Mouse (Mus musculus) frontal cortex, adult 2 months (tissue): ENCODE measurements around the gene Becn1. TPM values are rescaled to one million over a fixed set of nuclear protein-coding genes. Genes with fewer than 3 reads are reported as not detected.

Source experiments
- DNase-seq, 2 experiments: peaks; one replicate each; pipeline ENCODE4 v3.0.0; 2022; ENCODE audit warnings: low spot score in 1 of 2; ENCODE audit errors: extremely low spot score in 1 of 2
- polyA plus RNA-seq: library from polyadenylated mRNA; depleted of rRNA; stranded (reverse); fragments of >200 nt; gene quantifications from 2 replicates; pipeline ENCODE4 v1.2.3, GENCODE M21; 2012

Gene Becn1
- polyA plus RNA-seq, 1 experiment: 195 TPM

- DNase-seq: no peak
These were observed 29.6 kb downstream of the Becn1 start for GRCm38 (mm10) chr11:101272446-101272845.

- DNase-seq: no peak
These were observed 32.4 kb downstream of the Becn1 start for GRCm38 (mm10) chr11:101269577-101270116.

GRCm38 (mm10) chr11:101265906-101266305, 36.2 kb downstream of the Becn1 start:
- no peak for DNase-seq

- DNase-seq: no peak
These were observed 37.1 kb downstream of the Becn1 start for GRCm38 (mm10) chr11:101264954-101265471.

- DNase-seq: no peak
These were observed 38.2 kb downstream of the Becn1 start for GRCm38 (mm10) chr11:101263989-101264280.

GRCm38 (mm10) chr11:101263138-101263988, 38.7 kb downstream of the Becn1 start:
- DNase-seq: no peak

GRCm38 (mm10) chr11:101262272-101262967, 39.7 kb downstream of the Becn1 start:
- no peak for DNase-seq

GRCm38 (mm10) chr11:101260826-101261380, 41.2 kb downstream of the Becn1 start:
- DNase-seq: no peak

GRCm38 (mm10) chr11:101259948-101260825, 41.9 kb downstream of the Becn1 start, which contains the start of gene Wnk4:
Wnk4 (plus strand) TSS chr11:101260567.
- no peak for DNase-seq

GRCm38 (mm10) chr11:101259261-101259712, 42.8 kb downstream of the Becn1 start:
- DNase-seq: peak; percentile 68 to 79

- DNase-seq: no peak
These were observed 46.0 kb downstream of the Becn1 start for GRCm38 (mm10) chr11:101255826-101256775.

GRCm38 (mm10) chr11:101253613-101254389, 48.3 kb downstream of the Becn1 start, which contains the start of gene Vps25:
Vps25 (plus strand) TSS chr11:101253707.
- peak; percentile 50 to 88 for DNase-seq

- DNase-seq: no peak
These were observed 49.1 kb downstream of the Becn1 start for GRCm38 (mm10) chr11:101252941-101253340.

GRCm38 (mm10) chr11:101251031-101251430, 51.1 kb downstream of the Becn1 start:
- no peak for DNase-seq

GRCm38 (mm10) chr11:101248258-101248994, 53.7 kb downstream of the Becn1 start:
- peak in 1 of 2 experiments; percentile 79 for DNase-seq

- DNase-seq: no peak
These were observed 54.5 kb downstream of the Becn1 start for GRCm38 (mm10) chr11:101247521-101248030.

- no peak for DNase-seq
These were observed 55.4 kb downstream of the Becn1 start for GRCm38 (mm10) chr11:101246702-101247012.
